Mouse (Mus musculus): ENCODE results near the gene Dmrta2. TPM values are rescaled to one million over a fixed set of nuclear protein-coding genes. Genes with fewer than 3 reads are reported as not detected.

Dmrta2 gene
- polyA plus RNA-seq, 1 experiment from 2014 or later: not detected

DNA sequence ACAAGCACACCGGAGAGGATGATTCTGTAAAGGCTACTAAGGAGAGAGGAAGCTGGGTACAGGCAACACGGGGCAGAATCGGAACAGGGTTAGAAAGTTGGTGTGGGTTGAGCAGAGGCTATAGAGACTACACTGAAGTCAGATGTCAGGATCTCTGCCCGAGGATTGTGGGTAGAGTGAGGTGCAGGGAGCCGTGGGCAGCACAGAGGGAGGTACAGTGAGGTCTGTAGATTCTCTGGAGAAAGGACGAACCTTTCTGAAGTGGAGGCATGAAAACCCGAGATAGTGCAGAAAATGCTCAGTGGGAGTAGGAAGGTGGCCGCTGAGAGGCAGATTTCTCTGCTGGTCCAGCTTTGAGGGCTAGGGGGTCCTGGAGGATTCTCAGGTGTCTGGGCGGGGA is 8.4 kb downstream of the Dmrta2 start:
- TF ChIP-seq CTCF (IDR thresholded peaks at IDR 0.05; ENCODE audit: low read depth): no peak
- 6% methylated on average over 9 of the region's 9 CpGs for WGBS
- Histone ChIP-seq H3K4me1 (replicated peaks; ENCODE audit: control insufficient read depth, insufficient read depth, low read length) (no peaks in the 10 kb centered on the region), H3K9ac (ENCODE audit: low read depth, low read length) (no peak overlapping the region), H3K36me3 (ENCODE audit: control insufficient read depth, insufficient read depth) (no peaks in the 10 kb centered on the region), H3K27ac (ENCODE audit: low read depth, low read length) (no peak overlapping the region), H3K9me3 (ENCODE audit: control insufficient read depth) (no peaks in the 10 kb centered on the region), H3K4me3 (ENCODE audit: low read depth, low read length) (no peak overlapping the region), H3K4me2 (replicated peaks; ENCODE audit: low read depth) (no peak overlapping the region), H3K27me3 (replicated peaks; ENCODE audit: control insufficient read depth, insufficient read depth, low read length) (peaks cover 79% of the 10 kb centered on the region)
- ATAC-seq: no peak

DNA sequence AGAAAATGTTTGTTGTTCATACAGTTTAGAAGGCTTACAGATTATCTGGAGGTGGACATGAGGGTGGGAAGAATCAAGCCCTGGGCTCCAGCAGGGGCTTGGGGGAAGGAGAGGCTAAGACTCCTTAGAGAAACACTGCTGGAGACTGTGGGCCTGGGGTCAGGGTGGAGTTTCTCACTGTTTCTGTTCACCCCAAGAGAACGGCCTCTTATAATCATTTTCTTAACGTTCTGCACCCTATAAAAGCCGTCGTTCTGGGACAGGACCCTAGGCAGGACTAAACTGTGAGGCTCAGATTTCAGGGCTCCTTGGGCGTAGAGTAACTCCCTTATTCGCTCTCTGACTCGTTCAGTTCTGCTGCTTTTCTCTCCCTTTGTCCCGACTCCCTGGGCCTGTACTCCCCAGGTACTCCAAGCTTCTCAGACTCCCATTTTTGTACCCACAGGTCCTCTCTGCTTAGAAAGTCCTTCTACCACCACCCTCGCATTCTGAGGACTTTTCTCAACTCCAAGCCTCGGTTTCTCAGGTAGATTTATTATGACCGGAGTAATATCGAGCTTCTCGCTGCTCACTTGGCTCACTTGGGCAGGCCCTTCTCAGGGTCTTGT is 9.0 kb downstream of the Dmrta2 start:
- Histone ChIP-seq H3K4me2 (replicated peaks; ENCODE audit: low read depth) (no peak overlapping the region), H3K4me1 (replicated peaks; ENCODE audit: control insufficient read depth, insufficient read depth, low read length) (no peaks in the 10 kb centered on the region), H3K9ac (ENCODE audit: low read depth, low read length) (no peak overlapping the region), H3K27me3 (replicated peaks; ENCODE audit: control insufficient read depth, insufficient read depth, low read length) (peaks cover 74% of the 10 kb centered on the region), H3K4me3 (ENCODE audit: low read depth, low read length) (no peak overlapping the region), H3K36me3 (ENCODE audit: control insufficient read depth, insufficient read depth) (no peaks in the 10 kb centered on the region), H3K27ac (ENCODE audit: low read depth, low read length) (no peak overlapping the region), H3K9me3 (ENCODE audit: control insufficient read depth) (no peaks in the 10 kb centered on the region)
- 7% methylated on average over 13 of the region's 13 CpGs for WGBS
- TF ChIP-seq CTCF (IDR thresholded peaks at IDR 0.05; ENCODE audit: low read depth): no peak
- no peak for ATAC-seq

DNA sequence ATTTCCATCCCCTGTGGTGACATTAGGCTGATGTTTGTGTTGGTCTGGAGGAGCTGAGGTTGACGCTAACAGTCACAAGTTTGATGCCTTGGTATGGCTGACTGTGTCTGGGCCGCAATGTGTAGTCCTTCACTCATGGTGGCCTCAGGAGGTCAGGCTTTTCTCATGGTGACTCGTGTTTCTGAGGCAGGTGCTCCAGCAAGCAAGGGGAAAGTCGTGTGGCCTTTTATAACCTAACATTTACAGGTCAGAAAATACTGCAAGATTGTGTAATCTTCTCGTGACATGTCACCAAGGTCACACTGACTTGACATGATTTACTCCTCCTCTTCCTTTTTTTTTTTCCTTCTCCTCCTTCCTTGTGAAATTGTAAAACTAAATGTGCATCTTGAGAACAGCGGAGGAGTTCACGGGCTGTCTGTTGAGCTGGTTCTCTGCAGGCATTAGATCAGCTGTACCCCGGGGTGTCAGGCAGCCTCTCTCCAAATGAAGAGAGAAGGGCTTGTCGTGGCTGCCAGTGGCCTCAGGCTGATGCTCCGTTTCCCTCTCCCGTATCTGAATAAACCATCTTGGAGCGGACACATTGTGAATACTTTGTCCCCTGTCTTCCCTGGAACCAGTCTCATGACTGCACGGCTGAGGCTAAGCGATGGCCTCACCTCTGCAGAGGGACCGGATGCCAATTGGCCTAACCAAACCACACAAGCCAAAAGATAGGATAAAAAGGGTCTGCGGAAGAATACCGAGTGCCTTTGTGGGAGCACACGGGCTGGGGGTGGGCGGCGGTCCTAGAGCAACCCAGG is 9.9 kb downstream of the Dmrta2 start:
- H3K9me3 ChIP-seq (ENCODE audit: control insufficient read depth): no peaks in the 10 kb centered on the region
- H3K4me2 ChIP-seq (replicated peaks; ENCODE audit: low read depth): 0 out of 2 replicates have a peak overlapping the region, but pooled peaks have one; percentile 6
- H3K36me3 ChIP-seq (ENCODE audit: control insufficient read depth, insufficient read depth): no peaks in the 10 kb centered on the region
- peaks cover 74% of the 10 kb centered on the region for H3K27me3 ChIP-seq (replicated peaks; ENCODE audit: control insufficient read depth, insufficient read depth, low read length)
- WGBS: 5% methylated on average over 17 of the region's 20 CpGs
- no peak overlapping the region for H3K9ac ChIP-seq (ENCODE audit: low read depth, low read length)
- H3K4me3 ChIP-seq (ENCODE audit: low read depth, low read length): no peak overlapping the region
- no peak for TF ChIP-seq CTCF (IDR thresholded peaks at IDR 0.05; ENCODE audit: low read depth)
- no peak overlapping the region for H3K27ac ChIP-seq (ENCODE audit: low read depth, low read length)
- 0 out of 2 replicates have a peak, but pooled peaks have one; percentile 22 for ATAC-seq
- no peaks in the 10 kb centered on the region for H3K4me1 ChIP-seq (replicated peaks; ENCODE audit: control insufficient read depth, insufficient read depth, low read length)

DNA sequence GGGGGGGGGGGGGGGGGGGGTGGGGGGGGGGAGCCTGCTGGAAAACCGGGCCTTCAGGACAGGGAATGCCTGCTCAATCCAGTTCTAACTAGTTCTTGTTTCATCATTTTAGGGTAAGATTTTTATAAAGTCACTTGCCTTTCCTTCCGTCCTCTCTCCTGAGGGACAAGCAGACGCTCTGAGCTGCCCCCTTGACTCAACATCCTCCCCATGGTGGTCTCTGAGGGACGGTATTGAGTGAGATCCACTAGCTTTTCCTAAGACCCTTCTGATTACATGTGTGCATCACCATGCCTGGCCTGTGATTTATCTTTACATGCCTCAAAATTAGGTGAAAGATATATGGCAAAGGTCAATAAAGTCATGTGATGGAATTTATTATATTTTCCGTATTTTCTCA is 10.6 kb downstream of the Dmrta2 start:
- WGBS: 7% methylated on average over 5 of the region's 5 CpGs
- H3K9me3 ChIP-seq (ENCODE audit: control insufficient read depth): no peaks in the 10 kb centered on the region
- no peaks in the 10 kb centered on the region for H3K4me1 ChIP-seq (replicated peaks; ENCODE audit: control insufficient read depth, insufficient read depth, low read length)
- no peak overlapping the region for H3K4me2 ChIP-seq (replicated peaks; ENCODE audit: low read depth)
- no peak overlapping the region for H3K9ac ChIP-seq (ENCODE audit: low read depth, low read length)
- H3K4me3 ChIP-seq (ENCODE audit: low read depth, low read length): no peak overlapping the region
- ATAC-seq: no peak
- no peak for TF ChIP-seq CTCF (IDR thresholded peaks at IDR 0.05; ENCODE audit: low read depth)
- H3K27me3 ChIP-seq (replicated peaks; ENCODE audit: control insufficient read depth, insufficient read depth, low read length): peaks cover 73% of the 10 kb centered on the region
- no peaks in the 10 kb centered on the region for H3K36me3 ChIP-seq (ENCODE audit: control insufficient read depth, insufficient read depth)
- H3K27ac ChIP-seq (ENCODE audit: low read depth, low read length): no peak overlapping the region

- H3K9me3 ChIP-seq (ENCODE audit: control insufficient read depth): no peaks in the 10 kb centered on the region
- H3K27me3 ChIP-seq (replicated peaks; ENCODE audit: control insufficient read depth, insufficient read depth, low read length): peaks cover 68% of the 10 kb centered on the region
- WGBS: 35% methylated on average over 6 of the region's 6 CpGs
- no peaks in the 10 kb centered on the region for H3K4me1 ChIP-seq (replicated peaks; ENCODE audit: control insufficient read depth, insufficient read depth, low read length)
- no peak for ATAC-seq
- H3K4me3 ChIP-seq (ENCODE audit: low read depth, low read length): no peak overlapping the region
- TF ChIP-seq CTCF (IDR thresholded peaks at IDR 0.05; ENCODE audit: low read depth): peak; percentile 24
- no peaks in the 10 kb centered on the region for H3K36me3 ChIP-seq (ENCODE audit: control insufficient read depth, insufficient read depth)
- no peak overlapping the region for H3K9ac ChIP-seq (ENCODE audit: low read depth, low read length)
- no peak overlapping the region for H3K4me2 ChIP-seq (replicated peaks; ENCODE audit: low read depth)
- H3K27ac ChIP-seq (ENCODE audit: low read depth, low read length): no peak overlapping the region
Observed at GRCm38 (mm10) chr4:109989213-109989612, 11.4 kb downstream of the Dmrta2 start.

GRCm38 (mm10) chr4:110006044-110006443 is 28.2 kb downstream of the Dmrta2 start:
- no peak overlapping the region for H3K9ac ChIP-seq (ENCODE audit: low read depth, low read length)
- H3K36me3 ChIP-seq (ENCODE audit: control insufficient read depth, insufficient read depth): no peaks in the 10 kb centered on the region
- TF ChIP-seq CTCF (IDR thresholded peaks at IDR 0.05; ENCODE audit: low read depth): no peak
- H3K27ac ChIP-seq (ENCODE audit: low read depth, low read length): no peak overlapping the region
- WGBS: 91% methylated on average over 1 of the region's 1 CpGs
- H3K27me3 ChIP-seq (replicated peaks; ENCODE audit: control insufficient read depth, insufficient read depth, low read length): no peaks in the 10 kb centered on the region; the same call in 1 of the 2 replicates
- H3K4me3 ChIP-seq (ENCODE audit: low read depth, low read length): no peak overlapping the region
- ATAC-seq: no peak
- H3K4me2 ChIP-seq (replicated peaks; ENCODE audit: low read depth): no peak overlapping the region
- no peaks in the 10 kb centered on the region for H3K4me1 ChIP-seq (replicated peaks; ENCODE audit: control insufficient read depth, insufficient read depth, low read length)
- no peaks in the 10 kb centered on the region for H3K9me3 ChIP-seq (ENCODE audit: control insufficient read depth)
